Mouse (Mus musculus) limb, embryonic 12.5 days (tissue): ENCODE results near the gene Il21r. TPM values are rescaled to one million over a fixed set of nuclear protein-coding genes. Genes with fewer than 3 reads are reported as not detected.

Experiments
- ATAC-seq: fragments of 200-750 bp; cut with Nextera tagmentation; 2 replicates; pipeline ENCODE4 v1.8.0; 2017; ENCODE audit warnings: low read depth, moderate TSS enrichment; ENCODE audit not compliant: insufficient number of reproducible peaks, insufficient read depth, low FRiP score, low TSS enrichment
- H3K27ac ChIP-seq: fragments of 300-500 bp; sonication (generic); 2 replicates; pipeline ENCODE4 v1.5.1; 2016; ENCODE audit warnings: mild to moderate bottlenecking, moderate library complexity
- H3K27me3 ChIP-seq: fragments of 300-500 bp; sonication (generic); 2 replicates; pipeline ENCODE4 v1.6.1; 2016; ENCODE audit warnings: mild to moderate bottlenecking, moderate library complexity
- H3K36me3 ChIP-seq: fragments of 300-500 bp; sonication (generic); 2 replicates; pipeline ENCODE4 v1.6.1; 2016; ENCODE audit warnings: mild to moderate bottlenecking, moderate library complexity
- H3K4me1 ChIP-seq: fragments of 300-500 bp; sonication (generic); replicated peaks from 2 replicates; pipeline ENCODE4 v1.6.1; 2016
- H3K4me2 ChIP-seq: fragments of 300-500 bp; sonication (generic); 2 replicates; pipeline ENCODE4 v1.6.1; 2016; ENCODE audit warnings: mild to moderate bottlenecking, moderate library complexity
- H3K4me3 ChIP-seq: fragments of 300-500 bp; sonication (generic); replicated peaks from 2 replicates; pipeline ENCODE4 v1.5.1; 2016; ENCODE audit warnings: mild to moderate bottlenecking
- H3K9ac ChIP-seq: fragments of 300-500 bp; sonication (generic); replicated peaks from 2 replicates; pipeline ENCODE4 v1.6.1; 2016; ENCODE audit warnings: mild to moderate bottlenecking, moderate library complexity
- H3K9me3 ChIP-seq: fragments of 300-500 bp; sonication (generic); 2 replicates; pipeline ENCODE4 v1.6.1; 2016; ENCODE audit warnings: mild to moderate bottlenecking, moderate library complexity
- WGBS: fragments of 180-500 bp; shearing (Covaris S2); methylation state at CpG from one replicate; pipeline ENCODE4 v1.1.7; 2016; 5-methylcytosine and 5-hydroxymethylcytosine counted together
- polyA plus RNA-seq: library from polyadenylated mRNA; unstranded; fragments of >200 nt; fragmentation: Nextera tagmentation; extraction: Ambion mirVana; gene quantifications from 2 replicates; pipeline ENCODE4 v1.2.1, GENCODE M21; 2016

Il21r gene
- polyA plus RNA-seq, 1 experiment from 2014 or later = 0.20 TPM

DNA sequence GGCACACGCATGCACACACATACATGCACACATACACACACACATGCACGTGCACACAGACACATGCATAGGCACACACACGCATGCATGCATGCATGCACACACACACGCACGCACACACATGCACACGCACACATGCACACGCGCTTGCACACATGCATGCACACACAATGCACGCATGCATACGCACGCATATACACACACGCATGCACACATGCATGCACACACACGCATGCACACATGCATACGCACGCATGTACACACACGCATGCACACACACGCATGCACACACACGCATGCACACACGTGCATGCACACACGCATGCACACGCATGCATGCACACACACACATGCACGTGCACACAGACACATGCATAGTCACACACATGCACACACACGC, 16.9 kb upstream of the Il21r start:
- H3K27me3 ChIP-seq = no peaks in the 10 kb centered on the region
- no peaks in the 10 kb centered on the region for H3K4me1 ChIP-seq
- no peak overlapping the region for H3K9ac ChIP-seq
- H3K36me3 ChIP-seq = no peaks in the 10 kb centered on the region
- 97% methylated on average over 23 of the region's 23 CpGs for WGBS
- ATAC-seq = no peak
- H3K9me3 ChIP-seq = peaks cover 5% of the 10 kb centered on the region; the same call in 1 of the 2 replicates
- H3K27ac ChIP-seq = no peak overlapping the region
- H3K4me2 ChIP-seq = no peak overlapping the region
- H3K4me3 ChIP-seq = no peak overlapping the region

DNA sequence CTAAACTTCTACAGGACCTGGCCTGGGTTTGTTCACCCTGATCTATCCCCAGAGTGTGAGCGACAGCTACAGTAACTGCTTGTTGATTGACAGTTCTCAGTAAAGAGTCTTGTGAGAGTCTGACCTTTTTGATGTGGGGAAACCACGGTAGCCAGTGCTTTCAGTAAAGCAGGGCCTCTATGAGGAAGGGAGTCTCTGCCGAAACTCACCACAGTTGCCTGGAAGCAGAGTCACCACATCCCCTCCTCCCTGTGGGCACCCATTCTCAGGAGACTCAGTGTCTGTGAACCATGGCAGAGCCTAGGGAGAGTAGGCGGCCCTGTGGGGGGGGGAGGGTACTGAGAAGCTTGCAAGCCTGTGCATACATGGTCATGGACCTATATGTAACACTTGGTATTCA, 14.5 kb upstream of the Il21r start:
- 74% methylated on average over 4 of the region's 4 CpGs for WGBS
- Histone ChIP-seq H3K4me2 (no peak overlapping the region), H3K36me3 (no peaks in the 10 kb centered on the region), H3K9me3 (peaks cover 5% of the 10 kb centered on the region; the same call in 1 of the 2 replicates), H3K4me1 (no peaks in the 10 kb centered on the region), H3K9ac (no peak overlapping the region), H3K27ac (no peak overlapping the region), H3K4me3 (no peak overlapping the region), H3K27me3 (no peaks in the 10 kb centered on the region)
- no peak for ATAC-seq

DNA sequence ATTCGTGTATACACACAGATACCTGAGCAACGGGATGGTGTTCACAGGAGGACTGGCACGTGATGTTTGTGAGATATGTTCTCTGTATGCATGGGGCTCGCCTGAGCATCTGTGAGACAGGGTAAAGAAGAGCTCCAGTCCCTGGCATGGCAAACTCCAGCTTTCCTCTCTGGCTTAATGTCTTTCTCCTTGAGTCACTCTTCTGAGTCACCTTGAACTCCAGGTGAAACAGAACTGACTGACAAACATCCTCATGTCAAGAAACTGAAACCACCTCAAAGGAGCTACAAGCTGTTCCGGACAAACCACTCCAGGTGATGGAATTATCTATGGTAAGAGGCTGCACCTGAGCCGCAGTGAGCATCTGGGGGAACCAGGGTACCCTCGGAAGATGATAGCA, 13.3 kb upstream of the Il21r start:
- Histone ChIP-seq H3K27me3 (no peaks in the 10 kb centered on the region), H3K4me3 (no peak overlapping the region), H3K4me2 (no peak overlapping the region), H3K9ac (no peak overlapping the region), H3K27ac (no peak overlapping the region), H3K4me1 (no peaks in the 10 kb centered on the region), H3K9me3 (peaks cover 5% of the 10 kb centered on the region; the same call in 1 of the 2 replicates), H3K36me3 (no peaks in the 10 kb centered on the region)
- no peak for ATAC-seq
- WGBS = 88% methylated on average over 7 of the region's 7 CpGs

DNA sequence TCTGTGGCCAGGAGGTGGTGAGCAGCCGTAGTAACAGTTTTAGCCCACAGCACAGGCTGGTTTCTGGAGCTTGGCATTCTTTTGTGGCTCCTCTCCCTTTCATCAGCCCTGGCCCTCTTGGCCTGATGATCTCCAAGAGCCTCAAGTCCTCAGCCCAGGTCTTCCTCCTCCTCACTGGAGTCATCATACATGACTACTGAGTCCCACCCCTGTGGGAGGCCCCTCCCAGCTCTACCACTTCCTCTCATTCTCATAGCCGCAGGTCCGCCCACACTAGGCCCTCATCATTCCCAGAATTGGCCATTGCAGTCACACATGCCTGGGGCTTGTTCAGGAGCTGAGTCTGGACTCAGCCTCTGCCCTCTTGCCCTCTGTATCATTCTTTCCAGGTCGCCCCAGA, 9.4 kb upstream of the Il21r start:
- no peak for ATAC-seq
- H3K4me3 ChIP-seq = no peak overlapping the region
- H3K4me2 ChIP-seq = no peak overlapping the region
- no peaks in the 10 kb centered on the region for H3K36me3 ChIP-seq
- H3K9me3 ChIP-seq = no peaks in the 10 kb centered on the region
- H3K4me1 ChIP-seq = no peaks in the 10 kb centered on the region
- no peak overlapping the region for H3K27ac ChIP-seq
- no peaks in the 10 kb centered on the region for H3K27me3 ChIP-seq
- no peak overlapping the region for H3K9ac ChIP-seq
- WGBS = 84% methylated on average over 4 of the region's 4 CpGs

DNA sequence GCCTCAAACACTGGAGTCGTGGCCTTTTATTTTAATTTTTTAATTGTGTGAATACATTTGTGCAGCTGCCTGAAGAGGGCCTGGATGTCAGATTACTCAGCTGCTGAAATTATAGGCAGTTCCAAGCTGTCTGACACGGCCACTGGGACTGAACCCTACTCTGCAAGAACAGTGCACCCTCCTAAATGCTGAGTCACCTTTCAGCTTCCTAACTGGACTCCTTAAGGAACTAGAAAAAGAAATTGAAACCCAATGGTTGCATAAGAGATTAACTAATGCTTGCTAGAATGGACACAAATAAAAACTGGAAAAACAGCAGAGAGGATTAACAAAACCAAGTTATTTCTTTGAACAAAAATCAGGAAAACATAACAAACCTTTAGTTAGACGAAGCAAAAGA, 6.8 kb upstream of the Il21r start:
- H3K36me3 ChIP-seq = no peaks in the 10 kb centered on the region
- no peak overlapping the region for H3K9ac ChIP-seq
- H3K27ac ChIP-seq = no peak overlapping the region
- H3K4me1 ChIP-seq = no peaks in the 10 kb centered on the region
- no peaks in the 10 kb centered on the region for H3K27me3 ChIP-seq
- no peak for ATAC-seq
- no peak overlapping the region for H3K4me3 ChIP-seq
- H3K4me2 ChIP-seq = no peak overlapping the region
- no peaks in the 10 kb centered on the region for H3K9me3 ChIP-seq
- 75% methylated on average over 3 of the region's 3 CpGs for WGBS

DNA sequence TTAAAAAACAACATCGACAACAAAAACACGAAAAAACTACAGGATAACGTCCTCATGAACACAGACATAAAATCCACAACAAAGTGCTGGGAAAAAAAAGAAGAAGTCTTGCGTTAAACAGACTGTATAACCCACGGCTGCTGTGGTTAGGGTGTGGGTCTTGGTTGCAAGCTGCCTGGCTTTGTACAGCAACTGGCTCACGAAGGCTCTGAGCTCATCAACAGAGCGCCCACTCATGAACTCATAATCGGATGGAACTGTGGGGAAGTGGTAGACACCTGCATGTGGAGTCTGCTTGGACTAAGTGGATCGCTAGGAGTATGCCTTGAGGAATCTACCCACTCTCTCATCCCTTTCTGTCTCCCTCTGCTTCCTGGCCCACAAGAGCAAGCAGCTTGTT, 6.1 kb upstream of the Il21r start:
- Histone ChIP-seq H3K4me3 (no peak overlapping the region), H3K9ac (no peak overlapping the region), H3K4me2 (no peak overlapping the region), H3K27me3 (no peaks in the 10 kb centered on the region), H3K36me3 (no peaks in the 10 kb centered on the region), H3K27ac (no peak overlapping the region), H3K4me1 (no peaks in the 10 kb centered on the region), H3K9me3 (no peaks in the 10 kb centered on the region)
- 89% methylated on average over 9 of the region's 9 CpGs for WGBS
- ATAC-seq = no peak

DNA sequence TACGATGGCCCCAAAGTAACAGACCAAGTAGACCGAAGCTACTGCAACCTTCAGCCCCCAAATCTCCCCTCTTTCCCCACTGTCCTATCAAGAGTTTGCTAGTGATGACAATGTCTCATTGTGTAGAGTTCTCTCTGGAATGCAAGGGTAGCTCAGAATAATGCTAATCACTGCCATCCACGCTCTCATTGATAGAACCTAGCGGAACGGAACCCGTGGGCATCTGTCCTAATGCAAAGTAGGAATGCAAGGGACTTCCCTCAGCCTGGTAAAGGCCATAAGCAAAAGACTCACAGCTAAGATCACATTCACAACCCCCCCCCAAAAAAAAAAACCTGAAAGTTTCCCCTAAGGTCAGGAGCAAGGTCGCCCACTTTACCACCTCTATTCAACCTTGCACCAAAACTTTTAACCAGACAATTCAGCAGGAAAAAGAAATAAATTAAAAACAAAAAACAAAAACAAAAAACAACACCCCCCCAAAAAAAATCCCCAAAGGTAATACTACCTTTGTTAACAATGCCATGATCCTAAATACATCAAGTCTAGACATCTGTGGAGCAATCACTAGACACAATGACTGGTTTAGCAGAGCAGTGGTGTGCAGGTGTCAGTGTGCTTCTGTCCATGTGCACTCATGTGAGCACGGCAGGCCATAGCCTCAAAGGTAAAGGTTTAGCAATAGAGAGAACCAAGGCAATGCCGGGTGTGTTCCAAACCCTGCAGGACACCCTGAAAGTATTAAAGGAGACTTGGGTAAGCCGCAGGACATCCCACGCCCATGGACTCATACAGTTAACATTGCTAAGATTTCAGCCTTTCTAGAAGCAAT, 5.5 kb upstream of the Il21r start:
- no peak overlapping the region for H3K4me3 ChIP-seq
- no peaks in the 10 kb centered on the region for H3K36me3 ChIP-seq
- no peaks in the 10 kb centered on the region for H3K27me3 ChIP-seq
- no peak overlapping the region for H3K9ac ChIP-seq
- H3K27ac ChIP-seq = no peak overlapping the region
- H3K4me1 ChIP-seq = no peaks in the 10 kb centered on the region
- ATAC-seq = no peak
- WGBS = 90% methylated on average over 11 of the region's 11 CpGs
- H3K4me2 ChIP-seq = no peak overlapping the region
- H3K9me3 ChIP-seq = no peaks in the 10 kb centered on the region

DNA sequence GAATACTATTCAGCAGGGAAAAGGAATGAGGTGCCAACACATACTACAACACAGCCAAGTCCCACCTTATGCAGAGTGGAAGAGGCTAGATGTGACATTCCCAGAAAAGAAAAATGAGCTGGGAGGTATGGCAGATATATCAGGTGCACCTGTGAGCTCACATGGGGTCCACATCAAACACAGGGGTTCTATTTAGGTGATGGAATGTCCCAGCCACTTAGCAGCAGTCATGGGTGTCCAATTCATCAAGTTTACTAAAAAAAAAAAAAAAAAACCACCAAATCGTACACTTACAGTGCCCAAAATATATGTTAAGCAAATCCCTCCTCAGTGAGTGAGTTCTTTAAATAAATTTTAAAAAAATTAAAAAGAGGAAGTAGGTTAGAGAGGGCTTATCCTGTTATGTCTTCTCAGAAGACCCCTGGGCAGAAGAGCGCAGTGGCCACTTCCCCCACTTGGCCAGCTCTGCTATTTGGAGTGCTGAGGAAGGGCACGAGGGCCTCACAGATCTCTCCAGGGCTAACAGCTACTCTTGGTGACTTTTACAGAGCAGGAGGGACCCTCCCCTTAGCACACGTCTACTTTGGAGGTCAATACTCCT, 3.8 kb upstream of the Il21r start:
- no peak overlapping the region for H3K27ac ChIP-seq
- H3K9me3 ChIP-seq = no peaks in the 10 kb centered on the region
- no peaks in the 10 kb centered on the region for H3K36me3 ChIP-seq
- no peak overlapping the region for H3K4me2 ChIP-seq
- H3K9ac ChIP-seq = no peak overlapping the region
- H3K4me1 ChIP-seq = no peaks in the 10 kb centered on the region
- H3K4me3 ChIP-seq = no peak overlapping the region
- no peak for ATAC-seq
- WGBS = 62% methylated on average over 4 of the region's 4 CpGs
- no peaks in the 10 kb centered on the region; the same call in 1 of the 2 replicates for H3K27me3 ChIP-seq

DNA sequence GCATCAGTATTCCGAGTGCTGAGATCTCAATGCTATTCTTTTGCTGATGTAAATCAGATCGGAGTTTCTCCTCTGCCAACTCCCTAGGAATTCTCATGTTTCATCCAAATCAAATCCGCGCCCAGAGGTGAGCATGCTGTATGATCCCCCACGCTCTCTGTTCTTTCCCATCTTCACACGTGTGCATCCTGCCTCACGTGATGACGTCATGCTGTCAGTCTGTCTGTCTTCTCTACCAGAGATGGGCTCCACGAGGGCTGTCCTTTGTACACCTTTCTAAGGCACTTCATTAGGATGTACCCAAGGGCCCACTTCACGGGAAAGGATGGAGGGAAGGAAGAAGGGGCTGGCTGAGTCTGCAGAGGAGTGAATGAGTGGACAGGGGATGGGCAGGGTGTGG, 3.1 kb upstream of the Il21r start:
- H3K4me1 ChIP-seq = no peaks in the 10 kb centered on the region
- no peaks in the 10 kb centered on the region for H3K9me3 ChIP-seq
- no peak overlapping the region for H3K9ac ChIP-seq
- H3K4me2 ChIP-seq = no peak overlapping the region
- 80% methylated on average over 10 of the region's 10 CpGs for WGBS
- no peak overlapping the region for H3K27ac ChIP-seq
- no peak for ATAC-seq
- H3K36me3 ChIP-seq = no peaks in the 10 kb centered on the region
- no peaks in the 10 kb centered on the region; the same call in 1 of the 2 replicates for H3K27me3 ChIP-seq
- H3K4me3 ChIP-seq = no peak overlapping the region

DNA sequence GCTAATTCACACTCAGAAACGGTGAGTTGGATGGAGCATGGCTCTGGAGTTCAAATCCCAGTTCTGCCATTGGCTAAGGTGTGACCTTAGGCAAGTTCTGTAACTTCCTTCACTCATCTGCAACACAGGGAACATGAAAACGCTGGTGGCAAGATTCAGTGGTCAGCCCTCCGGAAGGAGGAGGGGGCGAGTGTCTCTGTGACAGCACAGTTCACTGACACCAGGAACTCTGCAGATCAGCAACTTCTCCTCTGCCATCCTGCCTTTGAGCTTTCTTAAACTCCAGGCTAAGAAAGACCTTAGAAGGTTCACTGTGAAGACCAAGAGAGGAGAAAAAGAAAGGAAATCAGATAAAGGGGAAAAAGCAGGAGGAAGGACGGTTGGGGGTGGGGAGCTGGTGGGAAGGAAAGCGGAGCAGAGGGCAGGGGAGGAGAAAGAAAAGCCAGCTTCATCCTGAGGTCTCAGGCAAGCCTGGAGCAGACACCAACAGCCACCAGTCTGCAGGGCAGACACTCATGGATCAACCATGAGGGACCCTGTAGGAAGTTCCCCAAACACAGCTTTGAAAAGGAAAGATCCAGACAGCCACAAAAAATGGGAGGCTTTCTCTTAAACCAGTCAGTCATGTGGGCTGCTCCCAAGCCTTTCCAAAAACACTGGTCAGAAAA, 2.5 kb upstream of the Il21r start:
- H3K27ac ChIP-seq = no peak overlapping the region
- no peak overlapping the region for H3K4me3 ChIP-seq
- no peaks in the 10 kb centered on the region for H3K9me3 ChIP-seq
- H3K9ac ChIP-seq = no peak overlapping the region
- no peak for ATAC-seq
- 42% methylated on average over 6 of the region's 6 CpGs for WGBS
- H3K4me1 ChIP-seq = no peaks in the 10 kb centered on the region
- no peaks in the 10 kb centered on the region; the same call in 1 of the 2 replicates for H3K27me3 ChIP-seq
- H3K36me3 ChIP-seq = no peaks in the 10 kb centered on the region
- no peak overlapping the region for H3K4me2 ChIP-seq

DNA sequence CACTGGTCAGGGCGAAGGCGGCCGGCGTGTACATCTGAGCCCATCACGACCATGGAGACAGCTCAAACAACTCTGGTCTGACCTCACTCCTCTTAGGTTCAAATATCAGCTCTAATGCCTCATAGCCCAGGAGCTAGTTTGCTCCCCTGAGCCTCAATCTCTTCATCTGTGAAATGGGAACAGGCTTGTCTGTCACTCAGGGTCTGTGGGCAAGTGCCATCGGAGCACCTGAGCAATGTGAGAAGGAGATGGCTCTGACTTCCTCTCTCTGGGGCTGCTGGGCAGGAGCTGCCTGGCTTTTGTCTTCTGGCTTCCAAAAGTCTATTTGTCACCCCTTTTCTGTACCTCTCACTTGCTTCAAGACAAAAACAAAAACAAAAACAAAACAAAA, 2.0 kb upstream of the Il21r start:
- Histone ChIP-seq H3K4me3 (no peak overlapping the region), H3K9ac (no peak overlapping the region), H3K9me3 (no peaks in the 10 kb centered on the region), H3K36me3 (no peaks in the 10 kb centered on the region), H3K4me1 (no peaks in the 10 kb centered on the region), H3K27me3 (no peaks in the 10 kb centered on the region; the same call in 1 of the 2 replicates), H3K27ac (no peak overlapping the region), H3K4me2 (no peak overlapping the region)
- ATAC-seq = no peak
- 84% methylated on average over 6 of the region's 6 CpGs for WGBS
